Mouse (Mus musculus) liver, embryonic 11.5 days (tissue): ENCODE measurements at regions not wholly inside any gene's neighbourhood (a gene's known extent, or its start where the extent isn't known, plus 50 kb on each side); places are given as distances from the start of the nearest gene placed in this dataset.

Source experiments
- ATAC-seq: fragments of 200-750 bp; cut with Nextera tagmentation; replicated peaks from 2 replicates; pipeline ENCODE4 v1.8.0; 2017; ENCODE audit warnings: moderate number of reproducible peaks, mild to moderate bottlenecking, moderate TSS enrichment, moderate library complexity; ENCODE audit not compliant: low FRiP score
- DNase-seq: peaks from one replicate; pipeline ENCODE4 v3.0.0-alpha.2; 2017; ENCODE audit warnings: low spot score
- H3K27ac ChIP-seq: fragments of 300-500 bp; sonication (generic); 2 replicates; pipeline ENCODE4 v1.5.1; 2014; ENCODE audit warnings: mild to moderate bottlenecking, low read depth, low read length, control low read depth
- H3K27me3 ChIP-seq: fragments of 300-500 bp; sonication (generic); replicated peaks from 2 replicates; pipeline ENCODE4 v1.6.1; 2014; ENCODE audit warnings: low read length, mixed read lengths; ENCODE audit not compliant: control insufficient read depth, insufficient read depth
- H3K36me3 ChIP-seq: fragments of 300-500 bp; sonication (generic); 2 replicates; pipeline ENCODE4 v1.6.1; 2014; ENCODE audit warnings: mild to moderate bottlenecking, low read length, moderate library complexity, mixed read lengths; ENCODE audit not compliant: control insufficient read depth, insufficient read depth
- H3K4me1 ChIP-seq: fragments of 300-500 bp; sonication (generic); replicated peaks from 2 replicates; pipeline ENCODE4 v1.6.1; 2014; ENCODE audit warnings: low read length, mixed read lengths; ENCODE audit not compliant: control insufficient read depth, insufficient read depth
- H3K4me2 ChIP-seq: fragments of 300-500 bp; sonication (generic); 2 replicates; pipeline ENCODE4 v1.6.1; 2014; ENCODE audit warnings: mild to moderate bottlenecking, control low read depth, moderate library complexity
- H3K4me3 ChIP-seq: fragments of 300-500 bp; sonication (generic); 2 replicates; pipeline ENCODE4 v1.5.1; 2014; ENCODE audit warnings: low read depth, low read length, control low read depth
- H3K9ac ChIP-seq: fragments of 300-500 bp; sonication (generic); 2 replicates; pipeline ENCODE4 v1.6.1; 2014; ENCODE audit warnings: low read depth, low read length, control low read depth
- H3K9me3 ChIP-seq: fragments of 300-500 bp; sonication (generic); 2 replicates; pipeline ENCODE4 v1.6.1; 2016; ENCODE audit warnings: low read length, inconsistent platforms, mixed read lengths; ENCODE audit not compliant: control insufficient read depth
- WGBS: fragments of 180-500 bp; shearing (Covaris S2); extraction: QIAGEN DNeasy Blood & Tissue Kit; methylation state at CpG from one replicate; pipeline ENCODE4 v1.1.7; 2014; 5-methylcytosine and 5-hydroxymethylcytosine counted together

GRCm38 (mm10) chr4:53227071-53227470, 67.4 kb upstream of the Abca1 start:
- Histone ChIP-seq H3K9me3 (no peaks in the 10 kb centered on the region), H3K4me1 (no peaks in the 10 kb centered on the region), H3K27ac (no peak overlapping the region), H3K9ac (no peak overlapping the region), H3K4me3 (no peak overlapping the region), H3K4me2 (no peak overlapping the region), H3K27me3 (no peaks in the 10 kb centered on the region), H3K36me3 (no peaks in the 10 kb centered on the region)
- DNase-seq (no peak), ATAC-seq (no peak)
- 69% methylated on average over 1 of the region's 1 CpGs for WGBS

GRCm38 (mm10) chr4:53226376-53226775, 66.7 kb upstream of the Abca1 start:
- H3K4me3 ChIP-seq: no peak overlapping the region
- no peak overlapping the region for H3K4me2 ChIP-seq
- H3K27me3 ChIP-seq: no peaks in the 10 kb centered on the region
- H3K36me3 ChIP-seq: no peaks in the 10 kb centered on the region
- WGBS: 85% methylated on average over 3 of the region's 3 CpGs
- H3K4me1 ChIP-seq: no peaks in the 10 kb centered on the region
- no peaks in the 10 kb centered on the region for H3K9me3 ChIP-seq
- no peak for ATAC-seq
- H3K27ac ChIP-seq: no peak overlapping the region
- no peak overlapping the region for H3K9ac ChIP-seq
- DNase-seq: no peak

GRCm38 (mm10) chr4:53223379-53223778, 63.7 kb upstream of the Abca1 start:
- WGBS: 81% methylated on average over 3 of the region's 3 CpGs
- no peaks in the 10 kb centered on the region for H3K9me3 ChIP-seq

DNA sequence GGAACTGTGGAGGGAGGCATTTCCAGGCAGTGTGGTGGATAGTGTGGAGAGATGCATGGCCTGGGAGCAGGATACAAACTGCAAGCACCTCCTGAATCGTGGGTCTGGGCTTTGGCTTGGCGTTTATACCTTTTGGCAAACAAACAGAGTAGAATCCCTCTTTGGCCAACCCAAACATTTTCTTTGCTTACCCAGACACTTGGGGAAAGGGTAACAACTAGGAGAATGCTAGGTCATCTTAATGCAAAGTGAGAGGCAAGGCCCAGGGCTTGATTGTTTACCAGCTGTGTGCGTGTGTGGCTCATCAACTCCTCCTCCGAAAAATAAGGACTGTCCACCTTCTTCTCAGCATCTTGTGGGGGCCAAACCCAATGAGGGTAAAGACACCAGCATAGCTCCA, 61.1 kb upstream of the Abca1 start:
- Histone ChIP-seq H3K4me2 (no peak overlapping the region), H3K4me1 (peaks cover 3% of the 10 kb centered on the region), H3K36me3 (no peaks in the 10 kb centered on the region), H3K9ac (no peak overlapping the region), H3K27ac (no peak overlapping the region), H3K4me3 (no peak overlapping the region), H3K27me3 (no peaks in the 10 kb centered on the region), H3K9me3 (no peaks in the 10 kb centered on the region)
- WGBS: 74% methylated on average over 4 of the region's 4 CpGs
- DNase-seq (no peak), ATAC-seq (no peak)

More at GRCm38 (mm10) chr4:53223379-53223778, 63.7 kb upstream of the Abca1 start:
- Histone ChIP-seq H3K4me3 (no peak overlapping the region), H3K27ac (no peak overlapping the region), H3K27me3 (no peaks in the 10 kb centered on the region), H3K36me3 (no peaks in the 10 kb centered on the region), H3K4me1 (no peaks in the 10 kb centered on the region; the same call in 1 of the 2 replicates), H3K4me2 (no peak overlapping the region), H3K9ac (no peak overlapping the region)
- DNase-seq: no peak
- ATAC-seq: no peak

- H3K4me3 ChIP-seq: no peak overlapping the region
- no peak overlapping the region for H3K27ac ChIP-seq
- H3K27me3 ChIP-seq: no peaks in the 10 kb centered on the region
- H3K4me1 ChIP-seq: peaks cover 3% of the 10 kb centered on the region
- 68% methylated on average over 3 of the region's 3 CpGs for WGBS
- H3K4me2 ChIP-seq: no peak overlapping the region
- H3K9ac ChIP-seq: no peak overlapping the region
- DNase-seq: no peak
- H3K36me3 ChIP-seq: no peaks in the 10 kb centered on the region
- no peaks in the 10 kb centered on the region for H3K9me3 ChIP-seq
- ATAC-seq: no peak
These were observed 59.7 kb upstream of the Abca1 start for GRCm38 (mm10) chr4:53219351-53219750.

DNA sequence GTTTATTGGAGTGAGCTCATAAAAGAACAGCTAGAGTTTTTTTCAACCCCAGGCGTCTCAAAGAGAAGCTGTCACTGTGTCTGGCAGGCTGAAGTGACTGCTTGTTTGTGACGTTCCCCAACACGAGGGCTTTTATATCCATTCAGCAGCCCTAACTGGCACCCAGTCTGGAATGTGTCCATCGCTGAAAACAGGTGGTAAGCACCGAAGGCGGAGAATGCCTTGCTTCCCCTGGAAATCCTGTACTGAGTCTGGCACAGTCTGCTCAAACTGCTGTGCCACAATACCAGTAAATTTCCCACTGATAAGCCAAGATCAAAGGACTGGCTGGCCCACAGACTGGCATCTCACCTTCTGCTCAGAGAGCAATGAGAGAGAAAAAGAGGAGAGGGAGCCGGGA, 59.1 kb upstream of the Abca1 start:
- H3K4me1 ChIP-seq: peaks cover 3% of the 10 kb centered on the region
- H3K9ac ChIP-seq: no peak overlapping the region
- ATAC-seq (no peak), DNase-seq (no peak)
- H3K4me3 ChIP-seq: no peak overlapping the region
- no peak overlapping the region for H3K27ac ChIP-seq
- H3K9me3 ChIP-seq: no peaks in the 10 kb centered on the region
- 45% methylated on average over 7 of the region's 7 CpGs for WGBS
- no peak overlapping the region for H3K4me2 ChIP-seq
- H3K27me3 ChIP-seq: no peaks in the 10 kb centered on the region
- no peaks in the 10 kb centered on the region for H3K36me3 ChIP-seq

DNA sequence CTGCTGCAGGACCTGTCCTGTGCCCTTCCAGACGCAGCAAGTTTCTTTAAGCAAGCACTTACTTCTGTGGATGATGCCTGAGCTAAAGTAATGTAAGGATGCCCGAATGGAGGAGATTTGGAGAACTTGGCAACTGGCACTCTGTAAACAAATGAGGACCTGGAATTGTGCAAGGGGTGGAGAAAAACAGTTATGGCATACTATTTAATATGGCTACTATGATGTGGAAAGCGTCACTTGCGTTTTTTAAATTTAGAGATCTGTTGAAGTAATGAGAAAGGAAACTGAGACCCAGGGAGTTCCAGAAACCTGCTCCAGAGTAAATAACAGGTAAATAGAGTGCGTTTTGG, 58.6 kb upstream of the Abca1 start:
- peak overlapping the region; percentile 52 for H3K4me3 ChIP-seq
- ATAC-seq: no peak

DNA sequence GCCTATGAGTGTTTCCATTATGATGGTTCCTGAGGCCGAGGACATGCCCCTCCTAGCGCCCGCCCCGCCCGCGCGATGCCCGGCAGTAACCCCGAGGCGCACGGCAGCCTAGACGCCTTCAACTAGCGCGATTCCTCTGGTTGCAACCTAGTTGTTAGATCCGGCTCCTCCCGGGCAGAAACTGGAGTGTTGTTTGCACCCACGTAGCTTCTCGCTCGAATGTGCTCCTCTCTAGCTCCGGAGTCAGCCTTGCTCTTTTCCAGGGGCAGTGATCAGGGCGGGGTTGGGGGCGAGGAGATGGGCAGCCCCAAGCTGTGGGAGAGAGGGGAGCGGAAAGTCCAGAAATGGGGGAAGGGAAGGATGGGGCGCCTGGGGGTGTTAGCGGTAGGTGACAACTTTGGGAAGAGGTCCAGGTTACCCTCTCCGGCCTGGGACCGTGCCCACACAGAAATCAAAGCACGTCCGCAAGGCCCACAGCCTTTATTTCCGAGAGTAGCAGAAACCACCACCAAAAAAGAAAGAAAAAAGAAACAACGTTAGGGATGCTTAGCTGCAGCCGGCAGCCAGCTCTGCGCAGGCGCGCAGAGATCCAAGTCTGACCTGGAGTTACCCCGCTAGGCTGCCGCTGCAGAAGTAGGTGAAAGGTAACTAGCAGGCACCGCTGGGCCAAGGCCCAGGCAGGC, 58.1 kb upstream of the Abca1 start:
- Histone ChIP-seq H3K4me1 (peaks cover 3% of the 10 kb centered on the region), H3K27me3 (no peaks in the 10 kb centered on the region), H3K4me3 (peak overlapping the region; percentile 52), H3K27ac (peak overlapping the region; percentile 46; the same call in 1 of the 2 replicates), H3K9ac (peak overlapping the region; percentile 36; the same call in 1 of the 2 replicates), H3K36me3 (no peaks in the 10 kb centered on the region), H3K4me2 (peak overlapping the region; percentile 79), H3K9me3 (no peaks in the 10 kb centered on the region)
- ATAC-seq (peak; percentile 81), DNase-seq (peak; percentile 63)
- WGBS: 1% methylated on average over 38 of the region's 38 CpGs

More for the DNA sequence above, 58.6 kb upstream of the Abca1 start:
- Histone ChIP-seq H3K36me3 (no peaks in the 10 kb centered on the region), H3K27me3 (no peaks in the 10 kb centered on the region), H3K27ac (no peak overlapping the region), H3K9me3 (no peaks in the 10 kb centered on the region), H3K4me1 (peaks cover 3% of the 10 kb centered on the region), H3K4me2 (peak overlapping the region; percentile 79), H3K9ac (no peak overlapping the region)
- DNase-seq: no peak
- WGBS: 48% methylated on average over 5 of the region's 5 CpGs

DNA sequence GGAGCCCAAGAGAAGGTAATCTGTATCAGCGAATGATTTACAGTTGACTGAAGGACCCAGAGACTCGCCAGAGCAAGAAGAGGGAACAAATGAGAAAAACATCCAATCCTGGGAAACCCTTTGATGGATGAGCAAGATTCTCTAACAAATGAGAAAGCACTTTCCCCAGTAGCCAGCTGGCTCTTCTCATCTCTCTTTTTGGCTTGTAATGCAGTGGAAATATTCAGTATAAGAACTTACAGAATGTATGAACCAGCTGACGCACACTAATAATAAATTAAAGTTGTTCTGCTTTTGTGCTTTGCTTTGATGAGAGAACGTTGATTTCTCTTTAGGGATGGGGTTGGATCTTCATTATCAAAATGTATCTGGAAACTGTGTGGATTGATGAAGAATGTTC, 52.8 kb upstream of the Abca1 start:
- H3K9me3 ChIP-seq: no peaks in the 10 kb centered on the region
- H3K4me1 ChIP-seq: no peaks in the 10 kb centered on the region
- no peak for ATAC-seq
- H3K9ac ChIP-seq: no peak overlapping the region
- 74% methylated on average over 4 of the region's 4 CpGs for WGBS
- no peaks in the 10 kb centered on the region for H3K36me3 ChIP-seq
- H3K27ac ChIP-seq: no peak overlapping the region
- no peak for DNase-seq
- no peak overlapping the region for H3K4me3 ChIP-seq
- H3K4me2 ChIP-seq: no peak overlapping the region
- H3K27me3 ChIP-seq: no peaks in the 10 kb centered on the region
